Mouse (Mus musculus) stomach, postnatal 0 days (tissue): Measurements from ENCODE around the gene Zfp870. TPM values are rescaled to one million over a fixed set of nuclear protein-coding genes. Genes with fewer than 3 reads are reported as not detected.

ENCODE experiments used
- ATAC-seq: fragments of 200-750 bp; cut with Nextera tagmentation; 2 replicates; pipeline ENCODE4 v1.8.0; 2017; ENCODE audit not compliant: low FRiP score, low TSS enrichment
- DNase-seq: peaks from one replicate; pipeline ENCODE4 v3.0.0-alpha.2; 2016; ENCODE audit warnings: low spot score
- H3K27ac ChIP-seq: fragments of 300-500 bp; sonication (generic); replicated peaks from 2 replicates; pipeline ENCODE4 v1.5.1; 2014; ENCODE audit warnings: mild to moderate bottlenecking, control low read depth
- H3K27me3 ChIP-seq: fragments of 300-500 bp; sonication (generic); 2 replicates; pipeline ENCODE4 v1.6.1; 2014; ENCODE audit warnings: low read length; ENCODE audit not compliant: control insufficient read depth, insufficient read depth
- H3K36me3 ChIP-seq: fragments of 300-500 bp; sonication (generic); 2 replicates; pipeline ENCODE4 v1.6.1; 2014; ENCODE audit warnings: low read length, mixed read lengths; ENCODE audit not compliant: control insufficient read depth, insufficient read depth
- H3K4me1 ChIP-seq: fragments of 300-500 bp; sonication (generic); replicated peaks from 2 replicates; pipeline ENCODE4 v1.6.1; 2014; ENCODE audit warnings: antibody characterized with exemption; ENCODE audit not compliant: control insufficient read depth, insufficient read depth
- H3K4me2 ChIP-seq: fragments of 300-500 bp; sonication (generic); replicated peaks from 2 replicates; pipeline ENCODE4 v1.6.1; 2014; ENCODE audit warnings: low read depth, mild to moderate bottlenecking, control low read depth, moderate library complexity
- H3K4me3 ChIP-seq: fragments of 300-500 bp; sonication (generic); 2 replicates; pipeline ENCODE4 v1.5.1; 2014; ENCODE audit warnings: low read depth, low read length, control low read depth
- H3K9ac ChIP-seq: fragments of 300-500 bp; sonication (generic); 2 replicates; pipeline ENCODE4 v1.6.1; 2014; ENCODE audit warnings: mild to moderate bottlenecking, low read length, control low read depth, mixed read lengths
- H3K9me3 ChIP-seq: fragments of 300-500 bp; sonication (generic); 2 replicates; pipeline ENCODE4 v1.6.1; 2016; ENCODE audit warnings: low read length; ENCODE audit not compliant: control insufficient read depth
- CTCF ChIP-seq: IDR thresholded peaks from 2 replicates; pipeline ENCODE4 v1.5.1; 2016; ENCODE audit warnings: antibody characterized with exemption, low read depth, mild to moderate bottlenecking, moderate library complexity
- EP300 ChIP-seq: optimal IDR thresholded peaks from 2 replicates; pipeline ENCODE3; 2016; ENCODE audit warnings: antibody characterized with exemption
- WGBS: fragments of 180-500 bp; shearing (Covaris S2); extraction: QIAGEN DNeasy Blood & Tissue Kit; methylation state at CpG from one replicate; pipeline ENCODE4 v1.1.7; 2014; 5-methylcytosine and 5-hydroxymethylcytosine counted together
- polyA plus RNA-seq: library from polyadenylated mRNA; unstranded; fragments of >200 nt; fragmentation: Nextera tagmentation; extraction: Ambion mirVana; gene quantifications from 2 replicates; pipeline ENCODE4 v1.2.1, GENCODE M21; 2015

The Zfp870 gene
- polyA plus RNA-seq: 2.6 and 2.7 TPM in 2 replicates

DNA sequence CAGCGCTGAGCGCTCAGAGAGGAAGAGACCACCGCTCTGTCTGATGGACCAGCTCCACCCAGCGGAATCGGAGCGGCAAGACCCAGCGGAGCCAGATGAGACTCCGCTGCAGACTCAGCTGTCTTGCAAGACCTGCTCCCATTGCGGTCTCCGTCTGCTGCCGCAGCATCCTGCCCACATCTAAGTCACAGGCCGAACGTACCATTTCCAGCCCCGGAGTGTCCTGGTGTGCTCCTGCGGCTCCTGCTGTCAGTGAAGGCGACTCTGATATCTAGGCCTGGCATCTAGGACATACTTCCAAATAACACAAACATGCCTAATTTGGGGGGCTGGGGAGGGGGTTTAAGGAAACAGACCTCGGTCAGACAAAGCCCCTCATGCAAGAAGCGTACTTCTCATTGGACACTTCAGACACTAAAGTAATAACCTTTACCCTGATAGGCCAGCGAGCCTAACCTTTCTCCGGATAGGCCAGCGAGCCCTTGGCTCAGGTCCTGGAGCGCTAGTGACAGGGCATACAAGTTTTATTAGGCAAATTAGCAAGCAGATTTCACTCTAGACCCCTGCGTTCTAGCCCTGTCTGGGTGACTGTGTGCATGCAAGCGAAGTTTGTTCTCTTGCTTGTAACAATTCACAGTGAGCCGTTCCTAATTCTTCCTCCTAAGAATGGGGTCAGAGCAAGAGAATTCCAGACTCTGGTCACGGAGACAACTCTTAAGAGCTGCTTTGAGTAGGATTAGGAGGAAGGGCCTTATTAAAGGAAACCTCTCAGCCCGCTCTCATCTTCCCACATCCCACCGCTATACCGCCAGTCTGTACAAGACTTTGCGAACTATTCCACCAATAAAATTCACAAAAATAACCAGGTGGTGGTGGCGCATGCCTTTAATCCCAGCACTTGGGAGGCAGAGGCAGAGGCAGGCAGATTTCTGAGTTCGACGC is at the start of gene Zfp870:
Gene Zfp870 (minus strand): TSS at position 404 of the 942 bp plus-strand sequence.
- H3K36me3 ChIP-seq: no peaks in the 10 kb centered on the region
- 11% methylated on average over 31 of the region's 33 CpGs for WGBS
- peak; percentile 46 for TF ChIP-seq EP300
- peak; percentile 69 for TF ChIP-seq CTCF
- DNase-seq: peak; percentile 81
- peak within 1 kb of the TSS; percentile 70 for H3K4me3 ChIP-seq
- H3K4me1 ChIP-seq: peaks cover 5% of the 10 kb centered on the region
- peak; percentile 98 for ATAC-seq
- H3K4me2 ChIP-seq: peak within 1 kb of the TSS; percentile 58
- H3K9ac ChIP-seq: peak within 1 kb of the TSS; percentile 78
- H3K27me3 ChIP-seq: no peaks in the 10 kb centered on the region
- peak within 1 kb of the TSS; percentile 87 for H3K27ac ChIP-seq
- no peaks in the 10 kb centered on the region for H3K9me3 ChIP-seq

DNA sequence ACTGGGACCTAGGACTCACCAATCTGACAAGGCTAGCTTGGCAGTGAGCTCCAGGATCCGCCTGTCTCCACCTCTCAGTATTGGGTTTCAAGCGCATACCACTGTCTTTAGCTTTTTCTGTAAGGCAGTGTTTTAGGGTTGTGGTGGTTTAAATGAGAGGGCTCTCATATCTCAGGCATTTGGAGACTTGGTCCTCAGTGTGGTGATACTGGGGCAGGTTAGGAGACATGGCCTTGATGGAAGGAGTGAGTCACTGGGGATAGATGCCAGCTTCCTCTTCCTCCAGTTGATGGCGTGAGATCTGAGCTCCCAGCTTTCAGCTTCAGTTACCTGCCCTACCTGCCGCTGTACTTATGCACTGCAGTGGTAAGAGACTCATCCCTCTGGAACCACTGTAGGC is 48.4 kb upstream of the Zfp870 start:
- ATAC-seq: no peak
- no peak overlapping the region for H3K4me2 ChIP-seq
- no peak for DNase-seq
- H3K36me3 ChIP-seq: peaks cover 2% of the 10 kb centered on the region; the same call in 1 of the 2 replicates
- no peaks in the 10 kb centered on the region for H3K4me1 ChIP-seq
- no peaks in the 10 kb centered on the region for H3K27me3 ChIP-seq
- 77% methylated on average over 4 of the region's 4 CpGs for WGBS
- no peaks in the 10 kb centered on the region for H3K9me3 ChIP-seq
- H3K4me3 ChIP-seq: no peak overlapping the region
- no peak overlapping the region for H3K27ac ChIP-seq
- TF ChIP-seq EP300 (no peak), CTCF (no peak)
- no peak overlapping the region for H3K9ac ChIP-seq

DNA sequence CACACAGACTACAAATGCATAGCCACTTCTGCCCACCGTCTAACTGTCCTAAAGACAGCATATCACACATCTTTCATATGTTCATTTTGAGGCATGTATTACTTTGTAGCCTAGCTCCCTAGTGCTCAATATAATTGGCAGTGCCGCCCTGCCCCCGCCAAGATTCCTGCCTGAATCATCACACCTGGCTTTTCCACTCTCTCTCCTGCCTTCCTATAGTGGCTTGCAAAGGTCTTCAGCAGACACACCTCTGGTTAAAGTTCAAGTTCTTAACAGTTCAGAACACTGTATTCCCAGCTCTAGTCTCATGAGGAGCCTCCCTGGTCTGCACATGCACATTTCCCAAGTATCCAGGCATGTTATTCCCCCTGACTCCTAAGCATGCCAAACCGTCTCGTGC is 36.4 kb upstream of the Zfp870 start:
- Histone ChIP-seq H3K27me3 (no peaks in the 10 kb centered on the region), H3K36me3 (no peaks in the 10 kb centered on the region), H3K27ac (no peak overlapping the region), H3K9ac (no peak overlapping the region), H3K4me1 (no peaks in the 10 kb centered on the region), H3K4me2 (no peak overlapping the region), H3K4me3 (no peak overlapping the region), H3K9me3 (no peaks in the 10 kb centered on the region)
- TF ChIP-seq EP300: no peak
- TF ChIP-seq CTCF: no peak
- no peak for ATAC-seq
- WGBS: 78% methylated on average over 5 of the region's 5 CpGs
- DNase-seq: peak; percentile 34

DNA sequence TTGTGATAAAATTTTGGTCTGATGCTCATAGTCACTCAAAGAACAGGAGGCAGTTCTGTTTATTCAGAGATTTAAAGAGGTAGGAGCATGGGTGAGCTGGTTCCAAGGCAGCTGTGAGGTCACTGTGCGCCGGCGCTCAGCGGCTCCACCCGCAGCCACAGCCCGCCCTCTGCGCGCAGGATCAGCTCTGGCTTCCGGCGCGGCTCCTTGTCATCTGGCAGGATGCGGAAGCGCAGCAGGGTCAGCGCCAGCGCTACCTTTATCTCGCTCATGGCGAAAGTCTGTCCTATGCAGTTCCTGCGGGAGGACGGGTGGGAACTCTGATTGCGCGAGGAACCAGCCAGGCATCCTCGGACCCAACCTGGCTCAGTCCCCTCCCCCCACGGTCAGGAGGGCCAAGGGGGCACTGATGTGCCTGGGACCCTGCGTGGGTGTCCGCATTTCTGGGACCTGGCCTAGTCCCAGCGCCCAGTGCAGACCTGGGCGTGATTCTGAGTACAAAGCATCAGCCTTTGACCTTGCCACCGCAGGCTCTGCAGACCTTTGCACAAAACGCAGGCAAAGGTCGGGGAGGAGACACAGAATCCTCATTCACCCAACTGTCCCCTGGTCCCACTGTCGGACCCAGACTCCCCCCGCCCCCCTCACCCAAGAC is 33.3 kb upstream of the Zfp870 start:
- WGBS: 14% methylated on average over 32 of the region's 32 CpGs
- TF ChIP-seq CTCF (peak; percentile 23; the same call in 1 of the 2 replicates), EP300 (no peak)
- H3K4me2 ChIP-seq: peak overlapping the region; percentile 83
- no peaks in the 10 kb centered on the region for H3K27me3 ChIP-seq
- peak overlapping the region; percentile 51 for H3K4me3 ChIP-seq
- H3K9ac ChIP-seq: peak overlapping the region; percentile 74
- no peaks in the 10 kb centered on the region for H3K4me1 ChIP-seq
- no peaks in the 10 kb centered on the region for H3K9me3 ChIP-seq
- peak overlapping the region; percentile 78 for H3K27ac ChIP-seq
- DNase-seq (peak; percentile 93), ATAC-seq (peak; percentile 97)
- no peaks in the 10 kb centered on the region for H3K36me3 ChIP-seq

DNA sequence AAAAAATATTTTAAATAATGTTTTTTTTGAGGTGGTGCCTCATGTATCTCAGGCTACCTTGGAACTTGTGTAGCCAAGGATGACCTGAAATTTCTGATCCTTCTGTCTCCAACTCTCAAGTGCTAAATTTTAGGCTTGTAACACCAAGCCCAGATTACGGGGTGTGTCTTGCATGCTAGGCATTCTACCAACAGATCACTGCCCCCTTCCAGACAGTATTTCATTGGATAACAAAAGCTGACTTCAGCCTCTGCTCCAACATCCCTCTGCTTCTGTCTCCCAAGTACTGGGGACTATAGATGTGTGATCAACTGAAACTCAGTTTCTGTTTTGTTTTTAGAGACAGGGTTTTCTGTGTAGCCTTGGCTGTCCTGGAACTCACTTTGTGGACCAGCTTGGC is 32.2 kb upstream of the Zfp870 start:
- DNase-seq (no peak), ATAC-seq (no peak)
- Histone ChIP-seq H3K27ac (no peak overlapping the region), H3K9me3 (no peaks in the 10 kb centered on the region), H3K27me3 (no peaks in the 10 kb centered on the region), H3K4me2 (no peak overlapping the region), H3K36me3 (no peaks in the 10 kb centered on the region), H3K4me3 (no peak overlapping the region), H3K9ac (no peak overlapping the region), H3K4me1 (no peaks in the 10 kb centered on the region)
- TF ChIP-seq EP300 (no peak), CTCF (no peak)
- WGBS: 95% methylated on average over 1 of the region's 1 CpGs

DNA sequence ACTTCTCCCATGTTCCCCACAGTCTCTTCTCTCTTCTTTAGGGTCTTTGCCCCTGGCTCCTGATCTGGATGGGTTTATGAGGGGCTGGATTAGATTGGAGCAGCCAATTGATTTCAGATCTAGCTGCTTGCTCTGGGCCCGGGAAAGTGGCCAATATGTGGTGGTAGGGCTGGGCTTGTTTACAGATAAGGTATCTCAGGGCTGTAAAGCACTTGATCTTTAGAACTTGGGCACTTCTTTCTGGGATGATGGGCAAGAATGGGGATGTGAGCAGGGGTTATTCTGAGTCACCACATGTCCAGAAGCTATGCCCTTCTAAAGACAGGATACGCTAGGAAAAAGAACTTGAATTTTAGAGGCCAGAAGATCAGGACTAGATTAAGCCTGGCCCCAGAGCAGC is 27.7 kb upstream of the Zfp870 start:
- DNase-seq (no peak), ATAC-seq (no peak)
- WGBS: 66% methylated on average over 2 of the region's 2 CpGs

More for the DNA sequence above, 27.7 kb upstream of the Zfp870 start:
- no peaks in the 10 kb centered on the region for H3K27me3 ChIP-seq
- TF ChIP-seq CTCF (no peak), EP300 (no peak)
- no peak overlapping the region for H3K9ac ChIP-seq
- no peaks in the 10 kb centered on the region for H3K9me3 ChIP-seq
- no peaks in the 10 kb centered on the region for H3K36me3 ChIP-seq
- H3K27ac ChIP-seq: no peak overlapping the region
- no peaks in the 10 kb centered on the region for H3K4me1 ChIP-seq
- no peak overlapping the region for H3K4me3 ChIP-seq
- H3K4me2 ChIP-seq: no peak overlapping the region
